Mouse (Mus musculus) liver, embryonic 14.5 days (tissue): Measurements from ENCODE around the gene Hoxd11. TPM values are rescaled to one million over a fixed set of nuclear protein-coding genes. Genes with fewer than 3 reads are reported as not detected.
A peak's percentile ranks its signal among the peaks of the same experiment; 100 is the strongest.

ENCODE experiments used
- ATAC-seq: fragments of 200-750 bp; cut with Nextera tagmentation; 2 replicates; pipeline ENCODE4 v1.8.0; 2017; ENCODE audit warnings: moderate number of reproducible peaks, mild to moderate bottlenecking, moderate library complexity; ENCODE audit not compliant: insufficient read depth
- DNase-seq, 3 experiments: peaks; one replicate each; pipeline ENCODE4 v3.0.0-alpha.2; 2012 to 2013; ENCODE audit warnings: low read depth in 3 of 3, low spot score in 3 of 3
- H3K27ac ChIP-seq: fragments of 300-500 bp; sonication (generic); 2 replicates; pipeline ENCODE4 v1.5.1; 2014; ENCODE audit warnings: moderate library complexity, mild to moderate bottlenecking, control low read depth, inconsistent platforms
- H3K27me3 ChIP-seq: fragments of 300-500 bp; sonication (generic); 2 replicates; pipeline ENCODE4 v1.6.1; 2014; ENCODE audit warnings: mild to moderate bottlenecking, low read length, moderate library complexity; ENCODE audit not compliant: control insufficient read depth, insufficient read depth
- H3K36me3 ChIP-seq: fragments of 300-500 bp; sonication (generic); replicated peaks from 2 replicates; pipeline ENCODE4 v1.6.1; 2014; ENCODE audit warnings: low read depth; ENCODE audit not compliant: control insufficient read depth, insufficient read depth
- H3K4me1 ChIP-seq, 2 experiments: fragments of 200-500 bp in 1 of 2; fragments of 300-500 bp in 1 of 2; sonication (generic) in 1 of 2; replicated peaks; 2 replicates each; pipeline ENCODE4 v1.6.1; 2012 to 2014; ENCODE audit warnings: antibody characterized with exemption in 1 of 2, inconsistent platforms in 1 of 2, low read length in 1 of 2; ENCODE audit not compliant: control insufficient read depth in 2 of 2, insufficient read depth in 2 of 2
- H3K4me2 ChIP-seq: fragments of 300-500 bp; sonication (generic); 2 replicates; pipeline ENCODE4 v1.6.1; 2014; ENCODE audit warnings: low read depth, mild to moderate bottlenecking, control low read depth, moderate library complexity
- H3K4me3 ChIP-seq, 2 experiments: fragments of 200-500 bp in 1 of 2; fragments of 300-500 bp in 1 of 2; sonication (generic) in 1 of 2; 2 replicates each; pipeline ENCODE4 v1.5.1; 2012 to 2014; ENCODE audit warnings: low read depth in 2 of 2, low read length in 2 of 2, mild to moderate bottlenecking in 2 of 2, control low read depth in 1 of 2, inconsistent platforms in 1 of 2, moderate library complexity in 1 of 2; ENCODE audit not compliant: insufficient read depth in 1 of 2
- H3K9ac ChIP-seq: fragments of 300-500 bp; sonication (generic); replicated peaks from 2 replicates; pipeline ENCODE4 v1.6.1; 2014; ENCODE audit warnings: mild to moderate bottlenecking, control low read depth, moderate library complexity
- H3K9me3 ChIP-seq: fragments of 300-500 bp; sonication (generic); 2 replicates; pipeline ENCODE4 v1.6.1; 2016; ENCODE audit warnings: low read length, mixed read lengths; ENCODE audit not compliant: control insufficient read depth
- CTCF ChIP-seq: IDR thresholded peaks from 2 replicates; pipeline ENCODE4 v1.5.1; 2016; ENCODE audit warnings: antibody characterized with exemption, low read depth, control low read depth
- EP300 ChIP-seq: IDR thresholded peaks from 2 replicates; pipeline ENCODE4 v1.6.1; 2016; ENCODE audit warnings: antibody characterized with exemption, low read depth
- WGBS: fragments of 180-500 bp; shearing (Covaris S2); extraction: QIAGEN DNeasy Blood & Tissue Kit; methylation state at CpG from one replicate; pipeline ENCODE4 v1.1.7; 2014; ENCODE audit not compliant: insufficient replicate concordance; 5-methylcytosine and 5-hydroxymethylcytosine counted together
- polyA plus RNA-seq, 2 experiments: library from polyadenylated mRNA; depleted of rRNA in 1 of 2; stranded (reverse) in 1 of 2; unstranded in 1 of 2; fragments of >200 nt; fragmentation: Nextera tagmentation in 1 of 2; extraction: Ambion mirVana in 1 of 2; gene quantifications; 2 replicates each; pipeline versions ENCODE4 v1.2.1 to v1.2.3; 2012 to 2014

Gene Hoxd11
- polyA plus RNA-seq, 2 experiments: 0.09 TPM; not detected in 1

GRCm38 (mm10) chr2:74699664-74700545 is 20.5 kb downstream of the Hoxd11 start:
- Histone ChIP-seq H3K4me2 (no peak overlapping the region), H3K9ac (no peak overlapping the region), H3K27ac (no peak overlapping the region), H3K36me3 (no peaks in the 10 kb centered on the region), H3K4me3 (no peak overlapping the region), H3K27me3 (peaks cover 99% of the 10 kb centered on the region), H3K9me3 (no peaks in the 10 kb centered on the region), H3K4me1 (no peaks in the 10 kb centered on the region)
- ATAC-seq (no peak), DNase-seq (no peak)
- WGBS: 11% methylated on average over 23 of the region's 23 CpGs
- TF ChIP-seq CTCF (no peak), EP300 (no peak)

GRCm38 (mm10) chr2:74700546-74701112 is 21.3 kb downstream of the Hoxd11 start:
- Histone ChIP-seq H3K4me3 (no peak overlapping the region), H3K27ac (no peak overlapping the region), H3K9me3 (no peaks in the 10 kb centered on the region), H3K27me3 (peaks cover 99% of the 10 kb centered on the region), H3K9ac (no peak overlapping the region), H3K4me2 (no peak overlapping the region), H3K4me1 (no peaks in the 10 kb centered on the region), H3K36me3 (no peaks in the 10 kb centered on the region)
- WGBS: 11% methylated on average over 22 of the region's 22 CpGs
- no peak for DNase-seq
- ATAC-seq: no peak
- TF ChIP-seq EP300 (no peak), CTCF (no peak)

DNA sequence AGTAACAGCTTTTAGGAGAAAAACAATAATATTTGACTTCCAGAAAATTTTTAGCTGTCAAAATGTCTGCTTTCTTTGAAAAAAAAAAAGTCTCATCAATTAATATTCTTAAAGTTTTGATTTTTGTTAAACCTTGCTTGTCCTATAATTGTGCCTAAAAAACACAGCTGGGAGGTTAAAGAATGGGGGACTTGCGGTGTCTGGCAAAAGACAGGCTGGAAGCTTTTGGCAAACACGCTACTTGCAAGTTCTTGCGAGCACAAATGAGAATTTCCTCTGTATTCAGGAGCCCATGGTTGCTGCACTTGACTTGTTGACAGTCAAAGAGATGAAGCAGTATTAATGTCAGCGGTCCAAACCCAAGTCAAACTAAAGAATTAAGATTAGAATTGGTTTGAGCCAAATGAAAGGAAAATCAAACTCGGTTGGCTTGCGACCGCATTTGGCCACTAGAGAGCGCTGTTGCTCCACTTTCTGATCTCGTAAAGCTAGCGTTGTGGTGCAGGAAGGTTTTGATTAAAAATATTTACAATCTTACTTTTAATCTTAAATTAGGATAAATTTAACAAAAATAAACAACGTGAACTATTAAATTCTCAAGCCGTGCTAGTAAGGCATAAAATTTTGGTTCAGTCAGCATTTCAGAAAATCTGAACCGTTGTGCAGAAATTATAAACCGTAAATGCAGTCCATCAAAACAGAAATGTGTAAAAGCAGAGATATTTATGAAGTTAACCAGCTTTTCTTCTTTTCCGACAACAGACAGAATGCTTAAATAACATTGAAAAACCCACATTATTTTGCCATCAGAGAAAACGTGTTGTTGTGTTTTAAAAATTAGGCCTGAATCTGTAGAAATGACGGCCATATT is 22.8 kb downstream of the Hoxd11 start:
- 16% methylated on average over 17 of the region's 17 CpGs for WGBS
- Histone ChIP-seq H3K27ac (no peak overlapping the region), H3K9me3 (no peaks in the 10 kb centered on the region), H3K4me1 (no peaks in the 10 kb centered on the region), H3K36me3 (no peaks in the 10 kb centered on the region), H3K4me3 (no peak overlapping the region), H3K9ac (no peak overlapping the region), H3K4me2 (no peak overlapping the region), H3K27me3 (peaks cover 98% of the 10 kb centered on the region)
- ATAC-seq (no peak), DNase-seq (peak in 2 of 3 experiments; percentile 14 to 20)
- no peak for TF ChIP-seq EP300
- TF ChIP-seq CTCF: peak; percentile 82

DNA sequence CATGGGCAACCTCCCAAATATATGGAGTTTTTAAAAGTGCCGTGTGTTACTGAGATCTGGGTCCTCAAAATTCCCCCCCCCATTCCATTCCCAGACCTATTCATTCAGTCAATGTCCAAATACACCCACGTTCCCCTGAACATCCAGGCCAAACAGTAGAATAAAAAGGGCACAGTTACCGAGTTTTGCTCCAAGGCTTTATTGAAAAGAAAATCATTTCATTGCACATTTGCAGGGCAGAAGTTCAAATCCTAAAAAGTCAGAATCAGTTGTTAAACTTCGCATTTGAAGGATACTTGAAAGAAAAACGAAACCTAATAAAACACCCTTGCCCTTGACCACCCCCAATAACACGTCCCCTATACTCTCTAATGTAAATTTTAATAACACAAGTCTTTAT is 23.5 kb downstream of the Hoxd11 start:
- WGBS: 27% methylated on average over 6 of the region's 6 CpGs
- no peak overlapping the region for H3K4me3 ChIP-seq
- no peak for TF ChIP-seq CTCF
- TF ChIP-seq EP300: no peak
- no peak for ATAC-seq
- H3K4me1 ChIP-seq: no peaks in the 10 kb centered on the region
- no peak overlapping the region for H3K9ac ChIP-seq
- no peak for DNase-seq
- H3K36me3 ChIP-seq: no peaks in the 10 kb centered on the region
- no peak overlapping the region for H3K4me2 ChIP-seq
- no peaks in the 10 kb centered on the region for H3K9me3 ChIP-seq
- peaks cover 98% of the 10 kb centered on the region for H3K27me3 ChIP-seq
- H3K27ac ChIP-seq: no peak overlapping the region
